Mouse (Mus musculus): ENCODE measurements around the gene Fbxl13.

The Fbxl13 gene

DNA sequence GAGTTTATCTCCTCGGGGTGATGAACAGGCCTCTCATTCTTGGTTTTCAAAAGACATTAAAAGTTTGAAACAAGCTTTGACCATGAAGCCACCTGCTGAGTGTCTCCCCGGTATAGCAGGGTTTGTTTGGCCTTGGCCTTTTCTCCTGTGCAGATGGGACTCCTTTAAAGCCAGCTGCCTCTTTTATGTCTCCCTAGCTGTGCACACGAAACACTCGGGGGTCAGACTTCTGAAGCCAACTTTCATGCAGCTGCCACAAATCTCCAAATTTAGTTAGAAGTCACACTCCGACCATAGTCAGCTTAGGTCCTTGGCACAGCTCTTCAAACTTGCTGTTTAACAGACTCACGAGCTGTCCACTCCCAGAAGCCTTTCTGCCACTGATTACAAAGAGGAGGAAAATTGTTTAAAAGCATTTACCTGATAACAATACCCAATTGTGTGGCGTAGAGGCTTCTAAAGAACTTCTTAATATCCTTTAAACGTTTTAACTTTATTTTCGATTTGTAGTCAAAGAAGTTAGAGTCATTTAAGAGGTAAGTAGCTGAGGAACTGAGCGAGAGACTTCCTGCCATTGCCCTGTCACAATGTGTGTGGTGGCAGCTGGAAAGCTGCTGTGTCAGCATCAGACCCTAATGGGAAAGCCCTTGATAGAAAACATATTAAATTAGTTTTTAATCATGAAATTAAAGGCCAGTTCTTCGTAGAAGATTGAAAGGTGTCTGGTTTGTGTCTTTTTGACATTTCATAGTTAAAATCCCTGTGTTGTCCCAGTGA is 162.8 kb downstream of the Fbxl13 start:
- ChIA-PET POLR2A (interaction anchor here in 3 of 4 experiments (0.6 to 1.1 kb wide), 3 partner anchors 12 to 50 kb away, joined by 3 to 6 read pairs (median 3); no protein-coding TSS in a partner anchor), CTCF (interaction anchor here in 2 of 4 experiments (0.9 to 1.1 kb wide), 2 partner anchors 10 to 106 kb away, joined by 3 to 4 read pairs; no protein-coding TSS in a partner anchor)

DNA sequence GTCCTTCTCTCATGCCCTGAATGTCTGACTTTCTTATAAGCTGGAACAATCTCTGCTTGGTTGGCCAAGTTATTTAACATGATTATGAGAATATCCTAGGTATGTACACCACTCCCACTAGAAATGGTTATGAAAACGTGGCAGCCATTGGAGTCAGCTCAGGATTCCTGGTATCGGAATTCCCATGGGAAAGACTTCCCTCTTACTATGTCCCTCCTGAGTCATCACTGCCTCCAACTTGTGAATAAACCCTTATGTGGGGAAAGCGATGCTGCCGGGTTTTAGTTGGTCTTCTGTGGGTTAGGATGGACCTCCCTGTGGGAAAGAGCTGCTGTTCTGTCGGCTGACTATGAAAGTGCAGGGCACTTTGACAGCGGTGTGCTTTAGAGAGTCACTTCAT is 163.9 kb downstream of the Fbxl13 start:
- CTCF ChIA-PET: no interaction called here
- POLR2A ChIA-PET: interaction anchor here in 2 of 4 experiments (0.6 to 1.1 kb wide), 2 partner anchors 24 to 49 kb away, joined by 3 read pairs; no protein-coding TSS in a partner anchor

- ChIA-PET CTCF (no interaction called here), POLR2A (interaction anchor here in 2 of 4 experiments (0.6 kb wide), 2 partner anchors 15 to 1756 kb away, joined by 3 to 4 read pairs; no protein-coding TSS in a partner anchor)
Observed at GRCm38 (mm10) chr5:21479746-21480145, 165.7 kb downstream of the Fbxl13 start.

DNA sequence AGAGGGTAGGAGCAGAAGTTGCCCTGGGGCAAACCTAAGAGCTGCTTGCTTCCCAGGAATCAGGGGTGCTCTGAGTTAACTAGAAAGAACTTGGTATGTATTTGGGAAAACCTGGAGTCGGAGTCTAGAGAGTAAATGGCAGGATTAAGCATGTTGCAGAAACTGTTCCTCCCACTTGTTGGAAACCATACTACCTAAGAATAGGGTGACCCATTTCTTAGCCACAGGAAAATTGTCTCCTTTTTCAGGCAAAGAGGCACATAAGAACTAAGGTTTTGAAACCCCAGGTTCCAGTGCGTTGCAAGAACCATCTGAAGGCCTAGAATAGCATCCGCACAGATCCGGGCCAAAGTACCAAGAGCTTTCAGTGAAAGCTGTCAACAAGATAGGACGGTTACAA is 167.0 kb downstream of the Fbxl13 start:
- ChIA-PET CTCF (no interaction called here), POLR2A (interaction anchor here in 1 of 4 experiments (1.2 kb wide), 1 partner anchor 8 kb away, joined by 3 read pairs; no protein-coding TSS in a partner anchor)

DNA sequence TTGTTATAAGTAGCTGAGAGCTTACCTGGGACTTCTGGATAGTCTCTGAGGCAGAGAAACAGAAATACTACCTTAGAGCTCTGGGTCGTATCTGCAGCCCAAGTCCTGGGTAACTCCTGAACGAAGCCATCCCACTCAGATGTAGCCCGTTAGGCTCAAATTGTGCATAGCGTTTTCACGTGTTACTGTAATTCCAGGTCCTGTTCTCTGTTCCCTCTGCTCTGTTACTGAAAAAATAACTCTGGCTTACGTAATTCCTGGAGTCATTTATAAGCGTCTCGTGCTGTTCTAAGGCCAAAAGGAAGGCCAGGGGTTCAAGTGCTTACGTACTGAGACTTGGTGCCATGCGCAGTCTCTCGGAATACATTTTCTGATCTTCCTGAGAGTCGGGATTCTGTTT is 177.3 kb downstream of the Fbxl13 start:
- POLR2A ChIA-PET: interaction anchor here in 1 of 4 experiments (1.6 kb wide), 1 partner anchor 9 kb away, joined by 3 read pairs; no protein-coding TSS in a partner anchor

DNA sequence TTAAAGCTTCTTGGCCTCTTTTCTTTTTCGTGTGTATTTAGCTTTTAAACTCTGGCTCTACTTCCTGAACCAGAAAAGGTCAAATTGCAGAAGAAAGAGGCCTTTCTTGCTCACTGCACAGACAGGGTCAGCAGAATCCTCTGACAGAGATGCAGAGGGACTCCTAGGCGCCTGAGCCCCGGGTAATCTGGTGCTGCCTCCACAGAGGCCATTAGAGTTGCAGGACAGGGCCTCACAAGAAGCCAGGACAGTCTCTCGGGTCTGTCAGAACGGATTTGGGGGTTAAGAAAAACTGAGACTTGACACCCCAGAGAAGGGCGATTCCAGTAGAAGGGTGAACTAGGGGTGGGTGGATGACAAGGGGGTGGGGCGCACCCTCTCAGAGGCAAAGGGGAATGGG is 178.0 kb downstream of the Fbxl13 start:
- POLR2A ChIA-PET: interaction anchor here in 2 of 4 experiments (0.6 to 1.6 kb wide), 2 partner anchors 8 to 9 kb away, joined by 3 read pairs; no protein-coding TSS in a partner anchor
- CTCF ChIA-PET: no interaction called here

More for the DNA sequence above, 177.3 kb downstream of the Fbxl13 start:
- CTCF ChIA-PET: no interaction called here

DNA sequence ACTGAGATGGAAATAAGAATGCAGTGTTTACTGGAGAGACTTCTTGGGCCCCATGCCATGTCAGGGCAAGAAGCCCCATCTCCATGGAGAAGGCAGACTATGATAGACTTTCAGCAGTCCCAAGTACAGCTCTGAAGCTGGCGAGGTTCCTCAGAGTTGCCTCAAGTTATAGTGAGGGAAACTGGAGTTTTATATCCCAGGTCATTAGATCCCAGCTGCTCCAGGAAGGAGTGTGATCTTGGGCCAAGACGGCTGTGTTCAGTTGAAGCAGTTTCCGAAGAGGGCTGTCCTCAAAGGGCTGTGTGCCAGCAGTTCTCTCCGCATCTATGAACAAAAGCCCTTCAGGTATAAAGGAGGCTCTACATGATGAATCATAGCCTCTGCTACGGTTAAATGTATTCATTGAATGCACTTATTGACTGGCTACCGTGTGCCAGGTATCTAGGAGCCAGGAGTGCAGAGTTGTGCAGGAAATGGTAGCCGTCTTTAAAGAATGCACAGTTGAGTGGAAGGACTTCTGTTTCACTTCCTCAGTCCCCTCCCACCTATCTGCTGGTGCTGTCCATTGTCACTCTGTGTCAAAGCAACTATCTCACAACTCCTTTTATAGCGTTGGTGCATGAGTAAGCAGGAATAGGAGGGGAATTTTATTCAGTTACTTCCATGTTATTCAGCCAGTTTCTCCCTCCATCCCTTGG is 204.5 kb downstream of the Fbxl13 start:
- CTCF ChIA-PET: interaction anchor here in 1 of 4 experiments (0.8 kb wide), 1 partner anchor 16 kb away, joined by 3 read pairs; no protein-coding TSS in a partner anchor
- POLR2A ChIA-PET: no interaction called here

- POLR2A ChIA-PET: no interaction called here
- CTCF ChIA-PET: no interaction called here
Observed at GRCm38 (mm10) chr5:21439446-21440110, 205.9 kb downstream of the Fbxl13 start.

DNA sequence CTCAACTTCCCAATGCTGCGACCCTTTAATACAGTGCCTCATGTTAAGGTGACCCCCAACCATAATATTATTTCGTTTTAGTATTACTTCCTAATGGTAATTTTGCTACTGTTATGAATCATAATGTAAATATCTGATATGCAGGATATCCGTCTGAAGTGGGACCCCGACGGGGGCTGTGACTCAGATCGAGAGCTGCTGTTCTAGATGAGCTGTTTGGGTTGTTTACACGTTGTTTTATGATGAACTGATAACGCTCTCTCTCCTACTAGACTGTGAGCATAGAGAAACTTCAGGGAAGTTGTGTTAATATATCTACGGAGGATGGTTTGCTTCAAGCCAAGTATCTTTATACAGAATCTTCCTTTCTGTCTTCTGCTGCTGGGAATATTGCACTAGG is 207.0 kb downstream of the Fbxl13 start:
- CTCF ChIA-PET: no interaction called here
- POLR2A ChIA-PET: no interaction called here

DNA sequence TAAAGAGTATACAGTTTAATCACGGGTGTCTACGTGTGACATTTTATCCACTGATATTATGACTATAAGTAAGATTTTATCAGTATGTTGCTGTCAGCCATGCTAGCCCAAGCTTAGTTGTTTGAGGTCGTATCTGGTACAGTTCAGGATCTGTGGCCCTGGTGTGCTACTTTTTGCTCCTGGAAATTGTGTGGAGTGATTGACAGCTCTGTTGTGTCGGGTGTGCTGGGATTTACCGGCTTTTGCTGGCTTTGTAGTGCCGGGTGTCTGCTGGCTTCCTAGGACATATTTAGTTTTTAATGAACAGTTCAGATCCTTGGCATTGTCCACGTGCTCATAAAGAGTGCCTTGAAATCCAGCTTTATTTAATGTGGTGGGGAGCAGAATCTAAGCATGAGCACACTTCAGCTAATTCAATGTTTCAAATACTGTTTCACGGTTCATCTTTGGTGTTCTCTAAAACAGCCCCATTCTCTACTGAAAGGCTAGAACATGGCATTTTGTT is 208.9 kb downstream of the Fbxl13 start:
- CTCF ChIA-PET: interaction anchor here in 2 of 4 experiments (0.5 to 0.8 kb wide), 2 partner anchors 299 to 357 kb away, joined by 3 to 5 read pairs; no protein-coding TSS in a partner anchor
- POLR2A ChIA-PET: no interaction called here

DNA sequence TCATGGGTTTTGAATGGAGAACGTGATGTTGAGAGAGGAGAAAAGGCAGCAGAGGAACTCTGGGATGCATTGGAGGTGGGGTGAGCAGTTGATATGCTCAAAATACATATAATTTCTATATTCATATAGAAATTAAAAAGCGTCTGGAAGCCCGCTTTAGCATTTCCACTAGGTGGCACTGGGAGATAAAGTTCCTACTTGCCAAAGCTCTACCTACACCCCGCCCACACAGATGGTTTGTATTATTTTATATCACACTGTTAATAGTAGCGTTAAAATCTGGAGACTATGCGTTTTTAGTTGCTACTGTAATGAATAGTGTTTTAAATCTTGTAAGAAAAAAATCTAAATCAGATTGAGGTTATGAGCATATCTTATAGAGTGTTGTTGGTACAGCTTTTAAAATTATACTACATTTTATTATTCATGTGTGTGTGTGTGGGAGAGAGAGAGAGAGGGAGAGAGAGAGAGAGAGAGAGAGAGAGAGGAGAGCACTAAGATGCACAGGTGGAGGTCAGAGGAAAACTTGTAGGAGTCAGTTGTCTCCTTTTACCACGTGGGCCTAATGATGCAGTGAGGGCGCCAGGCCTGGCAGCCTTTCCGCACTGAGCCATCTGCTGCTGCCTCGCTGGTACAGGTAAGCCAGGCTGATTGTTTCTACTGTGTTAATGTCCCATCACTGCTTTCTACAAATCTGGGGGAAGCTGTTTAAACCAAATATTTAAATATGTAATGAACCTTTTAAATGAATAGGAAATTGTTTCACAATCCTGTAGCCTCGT is 211.1 kb downstream of the Fbxl13 start:
- ChIA-PET CTCF (interaction anchor here in 2 of 4 experiments (0.6 kb wide), 2 partner anchors 91 to 499 kb away, joined by 3 read pairs; no protein-coding TSS in a partner anchor), POLR2A (no interaction called here)

Measured in embryonic stem cell, embryonic (primary cell).